Mouse (Mus musculus): Measurements from ENCODE around the gene Apol8.

GRCm38 (mm10) chr15:77761083-77761482 lies 4.3 kb upstream of the Apol8 start:
- TF ChIP-seq POLR2A (IDR thresholded peaks at IDR 0.05; ENCODE audit: borderline replicate concordance, extremely low read depth, low read depth, low read length) (no peak), CTCF (IDR thresholded peaks at IDR 0.05; ENCODE audit: insufficient read depth, low read length) (no peak)

Measured in lung, adult 2 months (tissue).